Mouse (Mus musculus): ENCODE measurements at regions not wholly inside any gene's neighbourhood (a gene's known extent, or its start where the extent isn't known, plus 50 kb on each side); places are given as distances from the start of the nearest gene placed in this dataset.
A peak's percentile ranks its signal among the peaks of the same experiment; 100 is the strongest.

DNA sequence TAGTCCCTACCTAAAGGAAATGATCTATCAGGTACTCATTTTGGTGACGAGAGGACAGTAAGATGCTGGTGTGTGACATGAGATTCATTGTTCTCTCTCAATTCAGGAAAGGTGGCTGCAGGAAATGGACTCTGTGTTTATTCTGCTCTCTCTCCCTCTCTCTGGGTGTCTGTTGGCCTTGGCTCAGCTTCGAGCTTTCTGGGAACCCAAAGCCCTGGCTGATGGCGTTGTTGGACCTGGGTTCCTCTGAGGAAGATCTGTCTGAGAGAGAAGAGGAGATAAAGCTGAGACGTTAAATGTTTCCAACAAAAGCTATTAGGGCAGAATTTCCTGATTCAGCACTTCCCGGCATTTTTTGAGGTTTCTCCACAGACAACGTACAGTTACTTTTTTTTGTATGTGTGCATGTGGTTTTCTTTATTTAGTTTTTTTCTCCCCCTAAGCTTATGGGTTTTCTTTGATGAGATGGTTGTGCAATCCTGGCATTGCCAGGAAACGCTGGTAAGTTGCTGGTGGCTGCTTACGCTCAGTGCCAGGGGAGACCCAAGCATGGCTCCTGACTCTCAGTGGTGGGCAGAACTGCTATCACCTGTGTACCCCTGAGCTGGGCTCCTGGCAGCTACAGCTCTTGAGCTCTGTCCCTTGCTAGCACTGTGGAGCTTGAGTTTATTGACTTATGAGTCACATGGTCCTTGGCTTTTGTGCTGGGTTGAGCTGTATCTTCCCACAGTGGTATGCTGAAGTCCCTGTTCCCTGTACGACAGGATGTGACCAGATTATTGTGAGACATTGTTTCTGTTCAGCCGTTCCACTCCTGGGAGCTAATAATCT lies 249.8 kb downstream of the Gm10260 start:
- DNase-seq = no peak

DNA sequence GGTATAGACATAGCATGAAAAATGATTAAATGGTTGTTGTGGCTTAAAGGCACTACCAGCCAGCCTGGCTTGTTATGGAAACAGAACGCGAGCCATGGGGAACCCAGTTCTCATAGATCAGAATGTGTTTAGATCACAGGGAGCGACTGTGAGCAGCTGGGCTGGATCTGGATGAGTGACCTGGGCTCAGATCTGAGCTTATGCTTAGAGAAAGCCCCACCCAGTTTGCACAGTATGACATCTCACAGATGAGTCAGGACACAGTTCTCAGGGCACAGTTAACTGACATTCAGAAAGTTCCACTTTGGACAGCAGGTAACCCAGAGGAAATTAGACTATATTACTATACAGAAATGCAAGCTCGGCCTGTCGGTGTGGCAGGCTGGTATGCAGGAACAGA lies 255.5 kb downstream of the Gm10260 start:
- no peak for DNase-seq

GRCm38 (mm10) chr13:97503955-97504739 lies 256.3 kb downstream of the Gm10260 start:
- DNase-seq = no peak

DNA sequence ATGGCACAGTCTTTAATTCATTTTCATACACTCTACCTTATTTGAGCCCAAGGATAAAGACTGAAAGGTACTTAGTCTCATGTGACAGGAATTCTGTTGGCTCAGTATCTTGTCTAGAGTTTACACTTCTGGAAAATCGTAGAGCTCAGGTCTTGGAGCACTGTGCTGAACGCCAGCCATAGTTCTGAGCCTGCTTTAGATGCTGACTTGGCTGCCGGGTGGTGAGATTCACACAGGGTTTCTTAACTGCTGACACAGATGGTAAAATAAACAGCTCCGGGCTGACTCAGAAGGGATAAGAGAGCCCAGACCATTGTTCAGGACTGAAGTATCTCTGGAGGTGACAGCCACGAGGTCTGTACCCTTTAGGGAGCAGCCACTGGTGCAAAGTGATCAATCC lies 257.0 kb downstream of the Gm10260 start:
- DNase-seq = no peak

DNA sequence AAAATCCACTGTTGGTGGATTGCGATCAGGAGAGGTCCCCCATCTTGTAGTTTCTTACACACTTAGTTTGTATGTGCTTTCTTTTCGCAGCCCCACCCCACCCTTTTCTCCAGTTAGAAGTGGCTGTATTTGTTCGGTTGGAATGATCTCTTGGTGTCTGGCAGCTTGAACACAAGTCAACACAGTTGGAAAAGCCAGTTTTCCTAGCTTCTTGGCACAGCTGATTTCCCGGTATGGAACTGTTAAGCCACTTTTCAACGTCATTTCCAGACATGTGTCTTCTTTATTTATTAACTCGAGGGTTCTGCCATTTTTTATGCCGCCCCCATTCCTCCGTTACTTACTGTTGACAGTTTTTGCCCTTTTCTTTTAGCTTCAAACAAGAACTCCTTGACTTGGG lies 259.2 kb downstream of the Enc1 start:
- DNase-seq = no peak

DNA sequence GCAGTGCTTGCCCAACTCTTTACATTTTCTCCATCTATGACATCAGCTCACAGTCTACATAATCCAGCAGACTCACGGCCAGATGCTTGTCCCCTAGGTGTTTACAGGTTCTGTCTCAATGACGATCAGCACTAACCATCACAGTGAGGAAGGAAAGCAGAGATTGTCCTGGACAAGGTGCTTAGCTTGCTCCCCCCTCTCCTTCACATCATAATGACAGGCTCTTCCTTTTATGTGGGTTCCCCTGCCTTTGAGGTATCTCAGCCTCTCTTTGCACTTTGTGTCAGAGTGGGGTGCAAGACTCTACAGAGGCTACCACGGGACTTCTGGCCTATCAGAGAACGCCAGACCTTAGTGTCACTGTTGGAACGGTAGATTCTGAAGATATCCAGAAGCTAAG lies 258.1 kb downstream of the Enc1 start:
- DNase-seq = no peak

GRCm38 (mm10) chr13:97497928-97498327 lies 257.0 kb downstream of the Enc1 start:
- DNase-seq = no peak

DNA sequence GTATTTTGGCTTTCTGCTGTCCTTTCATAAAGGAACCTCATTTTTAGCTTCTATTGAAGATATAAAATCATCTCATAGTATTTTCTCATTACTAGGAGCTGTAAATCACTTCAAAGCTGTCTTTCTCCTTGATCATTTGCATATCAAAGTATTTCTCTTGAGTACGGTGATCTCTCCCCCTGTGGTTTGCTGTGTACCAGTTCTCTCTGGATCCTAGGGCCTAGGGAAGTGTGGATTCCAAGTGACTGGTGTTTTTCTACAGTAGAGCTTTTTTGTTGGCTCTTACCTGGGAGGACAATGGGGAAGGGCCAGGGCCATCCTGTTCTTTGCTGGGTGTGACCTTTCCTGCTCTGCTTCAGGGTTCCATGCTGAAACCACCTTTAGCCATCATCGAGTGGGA lies 253.9 kb downstream of the Enc1 start:
- DNase-seq = no peak

DNA sequence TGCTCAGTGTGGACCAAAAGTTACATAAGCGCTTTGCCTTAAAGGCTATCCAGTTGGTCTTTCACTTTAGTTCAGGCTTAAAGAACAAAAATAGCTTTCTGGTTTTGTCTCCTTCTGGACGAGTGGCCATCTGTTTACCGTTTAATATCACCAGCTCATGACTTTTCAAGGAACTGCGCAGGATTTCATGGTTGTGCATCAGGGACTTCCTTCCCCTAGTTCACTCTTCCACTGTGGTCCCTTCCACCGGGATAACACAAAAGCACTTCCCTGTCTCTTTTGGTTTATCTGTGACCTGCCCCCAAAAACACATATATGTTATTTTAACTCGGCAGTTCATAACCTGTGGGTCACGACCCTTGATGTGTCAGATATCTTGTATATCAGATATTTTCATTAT lies 252.9 kb downstream of the Enc1 start:
- no peak for DNase-seq

DNA sequence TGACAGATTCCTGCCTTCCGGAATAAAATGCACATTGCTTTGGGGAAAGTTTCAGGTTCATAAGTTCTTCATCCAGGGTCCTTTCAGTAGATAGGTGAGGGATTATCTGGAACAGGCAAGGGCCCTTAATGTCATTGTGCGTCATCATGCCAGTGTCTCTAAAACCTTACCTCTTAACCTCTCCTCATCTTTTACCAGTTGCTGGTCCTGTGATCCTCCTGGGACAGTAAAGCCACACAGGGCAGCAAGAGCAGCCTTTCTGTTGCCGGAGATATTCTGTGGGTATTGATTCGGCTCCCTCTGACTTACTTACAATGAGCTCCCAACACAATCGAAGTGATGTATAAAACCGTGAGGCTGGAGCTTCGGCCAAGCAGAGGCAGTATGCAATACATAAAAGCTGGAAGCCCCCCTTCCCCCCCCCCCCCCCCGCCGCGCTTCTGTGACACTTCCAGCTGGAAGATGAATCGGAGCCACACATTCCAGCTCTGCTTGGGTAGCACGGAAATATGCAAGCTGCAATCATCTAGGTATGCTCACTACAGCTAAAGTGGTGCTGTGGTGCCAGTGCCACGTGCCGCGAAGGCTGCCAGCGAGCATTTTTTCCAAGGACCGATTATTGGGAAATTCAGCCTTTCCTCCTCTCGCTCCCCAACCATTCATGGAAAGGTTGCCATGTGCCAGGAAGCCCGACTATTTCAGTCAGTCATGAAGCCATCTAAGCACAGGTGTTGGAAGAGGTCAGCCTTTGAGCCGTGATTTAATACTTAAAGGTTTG lies 252.2 kb downstream of the Enc1 start:
- DNase-seq = no peak

DNA sequence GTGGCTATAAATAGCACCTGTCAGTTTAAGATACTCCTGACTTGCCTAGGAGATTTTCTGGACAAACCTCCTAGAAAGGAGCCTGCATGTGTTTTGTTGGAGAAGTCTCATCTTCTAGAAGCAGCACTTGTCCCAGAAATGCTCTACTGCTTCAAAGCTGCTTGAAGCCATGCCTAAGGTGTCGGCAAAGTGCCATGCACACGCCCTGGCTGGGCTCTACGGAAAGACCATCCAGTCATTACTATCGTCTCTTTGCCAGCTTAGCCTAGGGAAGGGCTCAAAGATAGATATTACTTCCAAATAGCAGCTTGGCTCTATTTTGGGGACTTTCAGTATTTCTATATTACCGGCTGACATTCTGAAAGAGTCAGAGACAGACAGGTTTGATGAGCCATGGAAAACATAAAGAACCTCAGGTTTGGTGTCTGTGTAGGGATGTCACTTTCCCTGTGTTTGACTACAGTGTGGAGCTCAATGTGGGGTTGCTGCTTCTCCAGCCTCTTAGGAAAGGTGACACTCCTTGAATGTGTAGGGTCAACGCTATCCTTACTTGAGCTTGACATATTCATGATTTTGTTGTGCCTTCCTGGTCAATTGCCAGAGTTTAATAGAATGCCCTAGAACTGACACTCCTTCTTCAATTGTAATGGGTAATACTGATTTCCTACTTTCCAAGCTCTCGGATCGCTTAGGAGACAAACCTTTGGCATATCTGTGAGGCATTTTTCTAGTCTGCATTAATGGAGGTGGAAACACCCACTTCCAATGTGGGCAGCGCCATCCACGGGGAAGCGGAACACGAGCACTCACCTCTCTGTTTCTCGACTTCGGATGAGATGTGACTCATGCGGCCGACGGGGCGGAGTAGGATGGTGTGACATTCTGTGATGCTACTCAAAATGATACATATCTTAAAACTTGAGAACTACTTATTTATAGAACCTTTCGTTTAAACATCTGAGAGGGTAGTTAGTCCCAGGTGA lies 251.3 kb downstream of the Enc1 start:
- DNase-seq = no peak

- DNase-seq = no peak
These were observed 249.2 kb downstream of the Enc1 start for GRCm38 (mm10) chr13:97490131-97490530.

- no peak for DNase-seq
These were observed 248.8 kb downstream of the Enc1 start for GRCm38 (mm10) chr13:97489721-97490120.

DNA sequence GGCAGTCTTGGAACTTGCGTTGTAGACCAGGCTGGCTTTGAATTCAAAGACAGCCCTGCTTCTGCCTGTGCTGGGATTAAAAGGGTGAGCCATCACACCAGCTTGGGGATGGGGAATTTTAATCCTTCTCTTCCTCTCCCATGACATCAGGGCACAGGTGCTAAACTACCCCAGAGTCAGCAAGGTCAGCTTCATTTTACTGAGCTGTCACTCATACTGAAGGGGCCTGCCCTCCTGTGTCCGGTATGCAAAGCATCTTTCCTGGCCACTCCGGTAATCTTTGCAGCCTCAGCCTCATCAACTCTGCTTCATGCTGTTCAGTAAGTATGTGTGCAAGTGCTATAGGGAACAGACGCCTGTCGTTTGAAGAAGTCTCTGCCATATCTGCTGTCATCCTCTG lies 248.1 kb downstream of the Enc1 start:
- DNase-seq = no peak

DNA sequence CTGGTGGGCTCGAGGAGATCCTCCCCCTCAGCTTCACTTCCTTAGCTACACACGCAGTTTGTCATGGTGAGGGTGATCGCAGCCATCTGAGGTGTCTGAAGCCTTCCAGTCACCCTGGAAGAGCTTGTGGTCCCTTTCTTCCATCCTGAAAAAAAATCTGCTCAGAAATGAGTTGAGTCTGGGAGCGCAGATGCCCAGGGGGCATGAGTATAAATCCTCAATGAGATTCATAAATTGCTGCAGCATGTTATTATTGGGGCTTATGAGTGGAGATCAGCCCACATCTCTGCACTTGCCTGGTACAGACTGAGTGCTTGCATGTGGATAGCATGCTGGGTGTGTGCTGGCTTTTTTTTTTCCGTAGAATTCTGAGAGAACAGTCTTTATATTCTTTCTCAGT lies 247.6 kb downstream of the Enc1 start:
- DNase-seq = no peak

- peak; percentile 47 for DNase-seq
These were observed 247.0 kb downstream of the Enc1 start for GRCm38 (mm10) chr13:97487746-97488473.

- DNase-seq = no peak
These were observed 245.6 kb downstream of the Enc1 start for GRCm38 (mm10) chr13:97486490-97486889.

- DNase-seq = no peak
These were observed 245.0 kb downstream of the Enc1 start for GRCm38 (mm10) chr13:97485886-97486285.

- no peak for DNase-seq
These were observed 244.1 kb downstream of the Enc1 start for GRCm38 (mm10) chr13:97484808-97485545.

GRCm38 (mm10) chr13:97483681-97484080 lies 242.8 kb downstream of the Enc1 start:
- no peak for DNase-seq
